Mouse (Mus musculus): ENCODE results near the gene Pgm5.

The Pgm5 gene

DNA sequence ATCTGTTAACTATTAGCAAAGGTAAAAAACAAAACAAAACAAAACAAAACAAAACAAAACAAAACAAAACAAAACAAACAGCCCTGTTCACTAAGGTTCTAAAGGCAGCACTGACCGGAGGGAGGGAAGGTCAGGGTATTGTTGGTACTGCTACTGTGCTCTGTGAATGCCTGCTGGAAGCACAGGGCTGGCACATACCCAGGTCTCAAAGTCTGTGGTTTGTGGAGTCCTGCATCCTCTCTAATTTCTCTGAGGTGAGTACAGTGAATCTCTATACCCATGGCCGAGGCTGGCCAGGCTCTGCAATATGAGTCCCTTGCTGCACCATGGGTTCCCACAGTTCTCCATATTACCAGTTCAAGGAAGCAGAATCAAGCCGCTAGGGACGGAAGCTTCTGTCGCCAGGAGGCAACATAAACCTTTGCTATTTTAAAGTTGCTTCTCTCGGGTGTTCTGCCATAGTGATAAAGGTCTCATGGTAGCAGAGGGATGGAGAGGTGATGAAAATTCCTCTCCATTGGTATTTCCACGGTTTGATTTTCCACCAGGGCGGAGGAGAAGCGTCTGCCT lies 208.3 kb downstream of the Pgm5 start:
- DNase-seq (ENCODE audit: low read depth) = no peak

DNA sequence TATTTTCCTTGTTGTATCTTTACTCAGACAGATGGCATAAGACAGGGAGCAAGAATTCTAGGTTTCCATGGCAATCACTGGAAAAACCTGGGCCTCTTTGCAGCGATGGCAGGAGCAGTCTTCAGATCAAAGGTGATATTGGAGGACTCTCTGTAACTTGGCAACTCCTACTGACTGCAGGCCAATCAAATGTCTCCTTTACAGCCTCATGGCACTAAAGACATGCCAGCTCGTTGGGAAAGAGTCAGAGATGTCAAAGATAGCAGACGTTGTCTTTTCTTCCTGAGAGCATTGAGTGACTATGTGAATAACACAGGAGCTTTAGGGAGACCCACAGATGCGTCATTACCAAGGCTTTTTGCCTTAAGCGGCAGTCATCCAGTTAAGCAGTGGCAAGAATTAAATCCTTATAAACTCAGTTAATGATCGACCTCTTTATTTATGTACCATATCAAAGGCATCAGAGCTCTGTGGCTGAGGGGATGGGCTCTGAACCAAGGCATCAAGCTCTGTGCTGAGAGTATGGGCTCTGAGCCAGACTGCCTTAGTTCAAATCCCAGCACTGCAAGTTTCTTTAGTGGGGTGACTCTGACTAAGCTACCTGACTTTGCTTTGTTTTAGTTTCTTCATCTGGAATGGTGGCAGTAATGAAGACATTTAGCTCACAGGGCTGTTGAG lies 209.2 kb downstream of the Pgm5 start:
- DNase-seq (ENCODE audit: low read depth) = no peak

DNA sequence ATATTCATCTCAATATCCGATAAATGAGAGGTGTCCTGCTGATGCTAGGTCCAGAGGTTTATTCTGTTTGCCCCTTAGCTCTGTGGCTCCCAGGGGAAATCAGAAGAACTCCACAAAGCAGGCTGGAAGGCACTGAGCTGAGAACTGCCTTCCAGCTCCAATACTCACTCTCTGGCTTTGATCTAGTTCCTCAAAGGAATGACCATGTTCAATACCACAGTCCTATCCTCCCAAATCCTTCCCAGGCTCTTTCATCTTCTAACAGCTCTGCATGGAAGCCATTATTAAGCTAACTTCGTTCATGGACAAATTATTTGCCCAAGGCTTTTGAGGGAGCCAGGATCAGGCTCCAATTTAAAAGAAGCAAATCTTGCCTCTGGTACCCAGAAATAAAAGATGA lies 210.1 kb downstream of the Pgm5 start:
- no peak for DNase-seq (ENCODE audit: low read depth)

DNA sequence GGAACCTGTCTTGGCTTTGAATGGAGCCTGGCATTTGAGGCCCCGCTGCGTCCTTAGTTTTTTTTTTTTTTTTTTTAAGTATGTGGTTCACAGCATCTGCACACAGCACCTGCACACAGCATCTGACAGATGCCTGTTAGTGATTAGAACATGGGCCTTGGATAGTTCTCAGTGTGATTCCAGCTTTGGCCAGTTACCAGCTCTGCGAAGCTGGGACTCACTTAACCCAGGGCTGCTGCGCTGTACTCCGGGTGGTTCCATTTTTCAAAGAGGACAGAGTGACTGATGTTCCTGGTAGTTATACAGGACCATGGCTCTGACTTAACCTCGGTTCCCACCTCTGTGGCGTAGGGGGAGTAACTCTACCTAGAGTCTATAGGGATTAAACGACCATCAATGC lies 211.2 kb downstream of the Pgm5 start:
- no peak for DNase-seq (ENCODE audit: low read depth)

DNA sequence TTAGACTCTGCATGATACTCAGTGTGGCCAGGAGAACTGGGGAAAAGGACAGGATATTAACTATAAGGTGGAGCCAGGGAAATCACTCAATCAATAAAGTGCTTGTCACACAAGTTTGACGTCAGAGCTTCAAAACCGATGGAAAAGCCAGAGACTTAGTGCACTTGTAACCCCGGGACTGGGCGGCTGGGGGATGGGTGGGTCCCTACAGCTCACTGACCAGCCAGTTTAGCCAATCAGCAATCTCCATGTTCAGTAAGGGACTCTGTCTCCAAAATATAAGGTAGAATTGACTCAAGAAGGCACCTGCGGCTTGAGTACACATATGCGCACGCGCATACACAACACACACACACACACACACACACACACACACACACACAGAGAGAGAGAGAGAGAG lies 213.6 kb downstream of the Pgm5 start:
- DNase-seq (ENCODE audit: low read depth) = no peak

DNA sequence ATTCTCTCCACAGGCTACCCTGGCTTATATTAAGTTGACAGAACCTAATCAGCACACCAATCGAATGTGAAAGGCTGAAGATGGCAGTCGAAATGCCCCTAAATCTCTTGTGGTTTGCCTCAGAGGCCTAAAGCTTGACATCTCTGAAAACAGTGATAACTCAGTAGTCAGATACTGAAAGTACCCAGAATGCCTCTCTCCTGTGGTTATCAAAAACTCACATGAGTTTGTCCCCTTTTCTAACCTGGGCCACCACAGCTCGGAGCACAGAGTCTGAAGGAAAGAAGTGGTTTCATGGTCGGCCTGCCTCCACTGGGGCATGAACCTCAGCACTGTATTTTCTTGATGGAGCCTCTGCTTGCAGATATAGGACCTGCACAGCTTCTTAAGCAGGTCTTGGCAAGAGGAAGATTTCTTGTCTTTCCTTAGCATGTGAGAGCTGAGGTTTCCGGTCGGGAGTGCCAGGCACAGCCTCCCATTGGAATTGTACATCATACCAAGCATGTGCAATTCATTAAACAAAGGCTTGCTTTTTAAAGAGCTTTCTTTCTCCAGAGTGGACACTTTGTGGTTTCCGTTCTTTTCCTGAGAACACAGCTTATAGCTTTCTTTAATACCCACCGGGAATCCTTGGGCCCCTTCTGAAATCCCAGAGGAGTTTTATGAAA lies 215.4 kb downstream of the Pgm5 start:
- DNase-seq (ENCODE audit: low read depth) = no peak

DNA sequence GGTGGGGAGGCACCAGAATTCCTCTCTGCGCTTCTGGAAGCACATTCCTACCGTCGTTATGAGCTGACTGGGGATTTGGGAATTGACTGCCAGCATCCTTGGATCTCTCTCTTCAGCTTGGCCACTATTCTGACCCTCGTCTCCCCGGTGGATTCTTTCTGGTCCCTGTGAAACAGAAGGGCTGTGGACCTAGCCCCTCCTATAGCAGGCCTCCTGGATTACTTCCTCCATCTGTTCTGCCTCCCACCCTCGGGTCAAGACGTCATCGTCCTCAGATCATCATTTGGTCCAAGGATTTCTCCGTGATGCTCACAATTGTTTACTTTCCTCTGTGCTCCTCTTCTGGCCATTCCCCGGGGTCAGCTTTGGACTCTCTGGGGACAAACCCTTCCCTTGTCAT lies 216.7 kb downstream of the Pgm5 start:
- no peak for DNase-seq (ENCODE audit: low read depth)

DNA sequence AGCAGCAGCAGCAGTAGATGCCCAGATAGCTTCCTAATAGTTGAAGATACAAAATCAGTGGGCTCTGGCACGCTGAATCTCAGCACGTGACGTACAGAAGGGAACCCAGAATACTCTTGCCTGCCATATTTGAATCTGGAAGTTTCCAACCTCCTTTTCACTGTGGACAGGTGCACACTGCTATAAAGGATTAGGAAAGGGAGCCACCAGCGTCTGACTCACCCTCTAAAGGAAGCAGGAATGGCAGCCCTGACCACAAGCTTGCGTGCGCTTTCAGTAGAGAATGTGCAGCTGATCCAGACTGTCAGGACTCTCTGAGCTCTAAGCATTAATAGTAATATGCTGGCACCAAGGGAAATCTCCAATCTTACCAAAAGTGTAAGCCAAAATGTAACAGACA lies 220.7 kb downstream of the Pgm5 start:
- DNase-seq (ENCODE audit: low read depth) = no peak

DNA sequence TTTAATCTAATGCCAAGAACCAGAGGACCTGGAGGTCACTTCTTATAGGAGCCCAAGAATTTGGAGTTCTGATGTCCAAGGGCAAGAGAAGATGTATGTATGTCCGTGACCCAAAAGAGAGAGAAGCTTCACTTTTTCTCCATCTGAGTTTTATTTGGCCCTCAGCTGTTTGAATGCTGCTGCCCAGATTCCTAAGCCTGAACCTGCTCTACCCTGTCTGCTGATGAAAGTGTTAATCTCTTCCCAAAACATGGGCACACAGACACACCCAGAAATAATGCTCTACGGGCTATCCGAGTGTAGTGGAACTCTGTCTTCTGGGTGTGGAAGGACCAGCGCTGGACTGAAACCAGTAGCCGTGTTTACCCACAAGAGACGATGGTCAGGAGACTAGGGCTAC lies 223.7 kb downstream of the Pgm5 start:
- no peak for DNase-seq (ENCODE audit: low read depth)

DNA sequence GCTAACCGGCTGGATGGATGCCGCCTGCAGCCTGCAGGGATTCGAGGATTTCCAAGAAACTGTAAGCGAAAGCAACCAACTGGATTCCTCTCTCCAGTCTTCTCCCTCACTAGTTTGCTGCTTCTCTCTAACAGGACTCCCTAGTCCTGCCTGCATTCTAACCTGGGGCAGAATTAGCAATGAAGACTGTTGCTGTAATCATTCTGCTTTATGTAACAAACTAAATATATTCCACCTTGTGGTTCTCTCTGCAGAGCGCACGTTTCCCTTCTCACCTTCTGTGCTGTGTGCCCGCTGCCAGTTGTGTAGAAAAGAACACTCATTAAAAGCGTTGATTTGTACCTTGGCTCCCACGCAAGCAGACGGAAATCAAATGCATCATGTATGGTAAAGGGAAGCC lies 225.0 kb downstream of the Pgm5 start:
- DNase-seq (ENCODE audit: low read depth) = no peak

DNA sequence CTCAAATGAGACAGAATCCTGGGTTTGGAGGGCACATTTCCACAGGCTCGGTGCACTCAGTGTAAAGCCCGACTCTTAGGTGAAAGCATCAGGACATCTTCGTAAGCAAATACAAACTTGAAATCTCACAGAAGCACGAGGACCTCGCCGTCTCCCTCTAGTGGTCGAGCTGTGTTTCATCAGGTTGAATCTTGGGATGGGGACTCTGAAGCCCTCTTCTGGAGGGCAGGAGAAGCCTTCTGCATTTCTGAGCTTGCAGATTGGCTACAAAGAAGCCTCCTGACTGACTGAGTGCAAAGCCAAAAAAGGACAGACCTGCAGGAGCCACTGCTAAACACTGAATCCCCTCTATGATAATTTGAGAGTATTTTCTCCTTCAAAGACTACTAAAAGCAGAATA lies 227.1 kb downstream of the Pgm5 start:
- peak; percentile 71 for DNase-seq (ENCODE audit: low read depth)
